Mouse (Mus musculus) thymus, postnatal 4 days (tissue): Measurements from ENCODE around the gene Hba-a2.
"Not testable (repeated sequence)": the region's sequence is repeated elsewhere in the genome, so short reads cannot be mapped to it uniquely, and the experiment has no call there.

ENCODE experiments used
- DNase-seq: peaks from one replicate; pipeline ENCODE4 v3.0.0; 2021

Gene Hba-a2

DNA sequence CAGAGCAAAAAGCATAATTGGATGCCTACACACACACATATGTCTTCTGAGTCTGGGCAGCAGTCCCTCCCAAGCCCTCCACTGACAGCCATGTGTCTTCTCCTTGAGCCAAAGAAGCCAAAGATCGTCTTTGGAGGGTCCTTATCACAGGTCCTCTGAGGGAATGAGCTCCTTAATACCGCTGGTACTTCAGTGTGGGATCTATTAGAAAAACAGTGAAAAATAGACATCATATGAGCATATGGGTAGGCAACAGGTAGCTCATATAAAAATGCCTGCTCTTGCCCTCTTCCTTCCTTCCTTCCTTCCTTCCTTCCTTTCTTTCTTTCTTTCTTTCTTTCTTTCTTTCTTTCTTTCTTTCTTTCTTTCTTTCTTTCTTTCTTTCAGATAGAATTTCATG lies 11.7 kb upstream of the Hba-a2 start:
- not testable (repeated sequence) for DNase-seq

DNA sequence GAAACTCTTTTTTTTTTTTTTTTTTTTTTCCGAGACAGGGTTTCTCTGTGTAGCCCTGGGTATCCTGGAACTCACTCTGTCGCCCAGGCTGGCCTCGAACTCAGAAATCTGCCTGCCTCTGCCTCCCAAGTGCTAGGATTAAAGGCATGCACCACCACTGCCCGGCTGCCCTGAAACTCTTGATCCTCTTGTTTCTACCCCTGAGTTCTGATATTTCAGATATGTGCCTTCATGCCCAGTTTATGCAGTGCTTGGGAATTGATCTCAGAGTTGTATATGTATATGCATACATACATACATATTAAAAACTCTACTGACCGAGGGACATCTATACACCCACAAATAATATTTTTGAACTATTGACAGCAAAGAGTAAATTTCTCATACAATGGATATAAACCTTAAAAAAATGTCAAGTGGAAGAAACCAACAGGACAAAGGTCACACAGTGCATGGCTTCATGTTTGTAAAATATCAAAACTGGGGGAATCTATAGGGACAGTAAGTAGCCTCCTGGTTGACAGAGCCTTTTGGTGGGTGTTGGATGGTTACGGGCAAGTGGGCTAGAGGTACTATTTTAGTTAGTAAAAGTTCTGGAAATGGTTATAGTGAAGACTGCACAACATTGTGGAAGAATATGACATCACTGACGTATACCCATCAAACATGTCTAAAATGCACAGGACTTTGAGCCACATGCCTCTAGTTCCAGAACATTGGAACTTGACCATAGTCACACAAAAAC lies 11.1 kb upstream of the Hba-a2 start:
- DNase-seq, result no peak

DNA sequence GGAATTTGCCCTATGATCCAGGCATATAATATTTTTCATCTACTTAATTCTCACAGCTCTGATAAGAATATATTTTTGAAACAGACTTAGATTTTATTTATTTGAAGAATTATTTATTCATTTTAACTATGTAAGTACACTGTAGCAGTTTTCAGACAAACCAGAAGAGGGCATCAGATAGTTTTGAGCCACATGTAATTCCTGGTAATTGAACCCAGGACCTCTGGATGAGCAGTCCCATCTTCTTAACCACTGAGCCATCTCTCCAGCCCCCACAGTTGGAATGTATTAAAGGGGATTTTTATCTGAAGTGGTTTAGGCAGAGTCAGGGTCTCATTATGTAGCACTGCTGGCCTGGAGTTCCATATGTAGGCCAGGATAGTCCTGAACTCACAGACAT lies 10.4 kb upstream of the Hba-a2 start:
- DNase-seq, result not testable (repeated sequence)

DNA sequence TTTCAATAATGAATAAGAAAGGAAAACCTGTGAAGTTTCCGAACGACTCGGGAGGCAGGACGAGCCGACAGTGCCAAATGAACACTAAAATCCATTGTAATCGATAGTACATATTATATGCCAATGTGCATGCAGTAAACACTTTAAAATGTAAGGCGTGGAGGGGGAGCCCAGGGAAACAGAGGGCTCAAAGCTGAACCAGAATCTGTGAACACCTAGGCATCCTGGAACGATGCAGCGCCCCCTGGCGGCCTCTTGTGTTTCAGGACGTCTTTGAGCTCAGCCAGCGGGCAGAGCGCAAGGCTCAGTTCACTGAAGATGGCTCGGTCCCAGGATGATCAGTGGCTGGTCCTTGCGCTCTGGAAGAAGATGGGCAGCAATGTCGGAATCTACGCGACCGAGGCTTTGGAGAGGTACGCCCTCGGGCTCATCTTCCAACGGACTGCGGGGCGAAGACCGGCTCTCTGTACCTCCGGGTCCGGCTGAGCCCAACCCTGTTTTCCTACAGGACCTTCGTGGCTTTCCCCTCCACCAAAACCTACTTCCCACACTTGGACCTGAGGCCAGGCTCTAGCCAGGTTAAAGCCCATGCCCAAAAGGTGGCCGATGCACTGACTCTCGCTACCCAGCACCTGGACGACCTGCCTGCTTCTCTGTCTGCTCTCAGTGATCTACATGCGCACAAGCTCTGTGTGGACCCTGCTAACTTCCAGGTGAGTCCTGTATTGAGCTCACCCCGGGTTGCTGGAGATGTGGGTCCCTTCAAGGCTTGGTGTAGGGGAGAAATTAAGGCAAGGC lies 9.4 kb upstream of the Hba-a2 start, which contains the start of gene Hbq1b:
Gene Hbq1b (plus strand): TSS at position 271 of the 798 bp plus-strand sequence.
- DNase-seq, result peak; percentile 85

DNA sequence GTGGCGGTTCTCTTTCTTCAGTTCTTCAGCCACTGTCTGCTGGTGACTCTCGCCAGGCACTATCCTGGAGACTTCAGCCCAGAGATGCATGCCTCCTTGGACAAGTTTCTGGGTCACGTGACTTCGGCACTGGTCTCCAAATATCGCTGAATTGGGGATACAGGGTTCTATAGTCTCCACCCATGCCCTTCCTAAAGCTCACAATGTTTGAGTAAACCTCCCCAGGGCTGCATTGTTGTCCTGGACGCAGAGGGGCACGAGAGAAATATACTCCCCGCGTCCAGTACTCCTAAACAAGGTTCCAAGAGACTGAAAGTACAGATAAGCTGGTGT lies 8.8 kb upstream of the Hba-a2 start:
- no peak for DNase-seq

DNA sequence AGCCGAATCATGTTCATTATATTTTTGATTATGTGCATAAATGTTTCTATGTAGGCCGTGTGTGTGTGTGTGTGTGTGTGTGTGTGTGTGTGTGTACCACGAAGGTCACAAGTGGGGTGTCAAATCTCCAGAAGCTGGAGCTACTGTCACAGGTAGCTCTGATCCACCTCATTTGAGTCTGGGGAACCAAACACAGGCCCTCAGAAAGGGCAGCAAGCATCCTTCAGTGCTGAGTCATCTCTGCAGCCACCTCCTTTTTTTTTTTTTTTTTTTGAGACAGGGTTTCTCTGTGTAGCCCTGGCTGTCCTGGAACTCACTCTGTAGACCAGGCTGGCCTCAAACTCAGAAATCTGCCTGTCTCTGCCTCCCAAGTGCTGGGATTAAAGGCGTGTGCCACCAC lies 3.5 kb upstream of the Hba-a2 start:
- not testable (repeated sequence) for DNase-seq

DNA sequence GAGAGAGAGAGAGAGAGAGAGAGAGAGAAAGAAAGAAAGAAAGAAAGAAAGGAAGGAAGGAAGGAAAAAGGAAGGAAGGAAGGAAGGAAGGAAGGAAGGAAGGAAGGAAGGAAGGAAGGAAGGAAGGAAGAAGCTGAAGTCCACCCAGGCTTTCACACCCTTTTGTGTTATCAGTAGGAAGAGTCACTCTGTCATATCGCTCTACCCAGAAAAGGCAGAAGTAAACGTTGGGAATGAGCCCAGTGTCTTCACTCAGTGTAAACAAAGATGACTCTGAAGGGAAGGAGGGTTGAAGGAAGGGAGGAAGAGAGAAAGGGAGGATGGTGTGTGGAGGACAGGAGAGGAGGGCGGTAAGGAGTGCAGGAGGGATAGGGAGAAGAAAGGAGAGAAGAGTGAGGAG lies 2.8 kb upstream of the Hba-a2 start:
- DNase-seq, result not testable (repeated sequence)

DNA sequence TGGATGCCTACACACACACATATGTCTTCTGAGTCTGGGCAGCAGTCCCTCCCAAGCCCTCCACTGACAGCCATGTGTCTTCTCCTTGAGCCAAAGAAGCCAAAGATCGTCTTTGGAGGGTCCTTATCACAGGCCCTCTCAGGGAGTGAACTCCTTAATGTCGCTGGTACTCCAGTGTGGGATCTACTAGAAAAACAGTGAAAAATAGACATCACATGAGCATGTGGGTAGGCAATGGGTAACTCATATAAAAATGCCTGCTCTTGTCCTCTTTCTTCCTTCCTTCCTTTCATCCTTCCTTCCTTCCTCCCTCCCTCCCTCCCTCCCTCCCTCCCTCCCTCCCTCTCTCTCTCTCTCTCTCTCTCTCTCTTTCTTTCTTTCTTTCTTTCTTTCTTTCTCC lies 1.1 kb downstream of the Hba-a2 start:
- DNase-seq, result not testable (repeated sequence)

DNA sequence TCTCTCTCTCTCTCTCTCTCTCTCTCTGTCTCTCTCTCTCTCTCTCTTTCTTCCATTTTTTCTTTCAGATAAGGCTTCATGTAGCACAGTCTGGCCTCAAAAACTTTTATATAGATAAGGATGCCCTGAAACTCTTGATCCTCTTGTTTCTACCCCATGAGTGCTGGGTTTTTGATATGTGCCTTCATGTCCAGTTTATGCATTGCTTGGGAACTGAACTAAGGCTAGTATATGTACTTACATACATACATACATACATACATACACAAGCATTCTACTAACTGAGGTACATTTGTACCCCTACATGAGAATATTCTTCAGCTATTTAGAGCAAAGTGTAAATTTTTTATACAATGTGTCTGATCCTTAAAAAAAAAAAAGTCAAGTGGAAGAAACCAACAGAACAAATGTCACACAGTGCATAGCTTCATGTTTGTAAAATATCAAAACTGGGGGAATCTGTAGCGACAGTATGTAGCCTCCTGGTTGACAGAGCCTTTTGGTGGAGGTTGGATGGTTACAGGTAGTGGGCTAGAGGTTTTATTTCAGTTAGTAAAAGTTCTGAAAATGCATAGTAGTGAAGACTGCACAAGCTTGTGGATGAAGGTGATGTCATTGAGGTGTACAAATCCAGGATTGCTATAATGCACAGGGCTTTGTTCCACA lies 1.7 kb downstream of the Hba-a2 start:
- no peak for DNase-seq

DNA sequence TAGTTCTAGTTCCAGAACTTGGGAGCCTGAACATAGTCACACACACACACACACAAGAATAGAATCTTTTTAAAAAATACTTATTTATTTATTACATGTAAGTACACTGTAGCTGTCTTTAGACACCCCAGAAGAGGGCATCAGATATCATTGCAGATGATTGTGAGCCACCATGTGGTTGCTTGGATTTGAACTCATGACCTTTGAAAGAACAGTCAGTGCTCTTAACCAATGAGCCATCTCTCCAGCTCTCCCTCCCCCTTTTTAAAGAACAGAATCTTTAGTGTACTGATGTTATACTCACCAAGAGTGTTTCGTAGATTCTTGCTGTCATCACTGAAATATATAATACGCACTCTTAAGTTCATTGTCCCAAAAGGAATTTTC lies 2.2 kb downstream of the Hba-a2 start:
- DNase-seq, result no peak

DNA sequence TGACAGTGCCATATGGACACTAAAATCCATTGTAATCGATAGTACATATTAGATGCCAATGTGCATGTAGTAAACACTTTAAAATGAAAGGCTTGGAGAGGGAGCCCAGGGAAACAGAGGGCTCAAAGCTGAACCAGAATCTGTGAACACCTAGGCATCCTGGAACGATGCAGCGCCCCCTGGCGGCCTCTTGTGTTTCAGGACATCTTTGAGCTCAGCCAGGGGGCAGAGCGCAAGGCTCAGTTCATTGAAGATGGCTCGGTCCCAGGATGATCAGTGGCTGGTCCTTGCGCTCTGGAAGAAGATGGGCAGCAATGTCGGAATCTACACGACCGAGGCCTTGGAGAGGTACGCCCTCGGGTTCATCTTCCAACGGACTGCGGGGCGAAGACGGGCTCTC lies 3.6 kb downstream of the Hba-a2 start, which contains the start of gene Hbq1a:
Gene Hbq1a (plus strand): TSS at position 205 of the 400 bp plus-strand sequence.
- DNase-seq, result peak; percentile 78

DNA sequence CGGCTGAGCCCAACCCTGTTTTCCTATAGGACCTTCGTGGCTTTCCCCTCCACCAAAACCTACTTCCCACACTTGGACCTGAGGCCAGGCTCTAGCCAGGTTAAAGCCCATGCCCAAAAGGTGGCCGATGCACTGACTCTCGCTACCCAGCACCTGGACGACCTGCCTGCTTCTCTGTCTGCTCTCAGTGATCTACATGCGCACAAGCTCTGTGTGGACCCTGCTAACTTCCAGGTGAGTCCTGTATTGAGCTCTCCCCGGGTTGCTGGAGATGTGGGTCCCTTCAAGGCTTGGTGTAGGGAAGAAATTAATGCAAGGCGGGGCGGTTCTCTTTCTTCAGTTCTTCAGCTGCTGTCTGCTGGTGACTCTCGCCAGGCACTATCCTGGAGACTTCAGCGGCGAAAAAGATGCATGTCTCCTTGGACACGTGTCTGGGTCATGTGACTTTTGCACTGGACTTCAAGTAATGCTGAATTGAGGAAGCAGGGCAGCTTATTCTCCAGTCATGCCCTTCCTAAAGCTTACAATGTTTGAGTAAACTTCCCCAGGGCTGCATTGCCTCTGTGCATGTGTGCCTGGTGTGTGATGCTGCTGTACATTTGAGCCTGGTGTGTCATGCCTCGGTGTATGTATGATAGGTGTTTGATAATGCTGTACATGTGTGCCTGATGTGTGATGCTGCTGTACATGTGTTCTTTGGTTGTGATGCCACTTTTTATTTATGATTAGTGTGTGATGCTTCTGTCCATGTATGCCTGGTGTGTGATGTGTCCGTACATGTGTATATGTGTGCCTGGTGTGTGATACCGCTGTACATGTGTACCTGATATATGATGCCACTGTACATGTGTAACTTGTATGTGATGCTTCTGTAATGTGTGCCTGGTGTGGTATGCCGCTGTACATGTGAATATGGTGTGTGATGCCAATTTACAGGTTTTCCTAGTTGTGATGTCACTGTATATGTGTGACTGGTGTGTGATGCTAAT lies 4.3 kb downstream of the Hba-a2 start:
- no peak for DNase-seq

DNA sequence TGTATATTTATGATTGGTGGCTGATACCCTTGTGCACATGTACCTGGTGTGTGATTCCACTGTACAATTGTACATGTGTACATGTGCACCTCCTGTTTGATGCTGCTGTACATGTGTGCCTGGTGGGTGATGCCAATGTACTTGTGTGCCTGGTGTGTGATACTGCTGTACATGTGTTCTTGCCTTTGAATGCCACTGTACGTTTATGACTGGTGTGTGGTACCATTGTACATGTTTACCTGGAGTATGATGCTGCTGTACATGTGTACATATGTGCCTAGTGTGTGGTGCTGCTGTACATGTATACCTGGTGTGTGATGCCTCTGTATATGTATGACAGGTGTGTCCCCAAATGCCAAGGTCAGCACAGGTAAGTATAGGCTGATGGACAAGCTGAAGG lies 5.2 kb downstream of the Hba-a2 start:
- no peak for DNase-seq

DNA sequence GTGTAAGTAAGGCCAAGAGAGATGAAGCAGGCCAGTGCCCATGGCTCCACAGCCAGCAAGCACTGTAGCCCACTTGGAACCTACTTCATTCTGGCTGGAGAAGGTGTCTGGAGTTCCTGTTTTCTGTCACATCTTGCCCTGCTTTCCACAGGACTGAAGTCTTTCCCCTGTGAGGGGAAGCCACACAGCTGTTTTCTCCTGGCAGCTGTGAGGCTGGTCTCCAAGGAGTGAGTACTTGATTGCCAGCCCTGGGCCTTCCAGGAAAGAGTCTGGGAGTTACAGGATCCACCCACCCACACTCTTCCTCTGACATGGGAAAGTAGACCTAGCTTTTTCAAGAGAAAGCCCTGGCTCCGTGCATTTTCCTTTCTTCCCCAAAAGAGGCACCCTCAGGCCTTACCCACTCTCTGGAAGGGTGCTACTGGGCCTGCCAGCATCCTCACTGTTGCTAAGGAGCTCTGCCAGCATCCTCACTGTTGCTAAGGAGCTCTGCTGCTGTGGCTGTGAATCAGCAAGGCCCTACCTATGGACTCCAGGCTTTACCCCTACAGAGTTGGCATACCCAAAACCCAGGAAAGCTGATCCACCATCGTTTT lies 6.6 kb downstream of the Hba-a2 start:
- no peak for DNase-seq

DNA sequence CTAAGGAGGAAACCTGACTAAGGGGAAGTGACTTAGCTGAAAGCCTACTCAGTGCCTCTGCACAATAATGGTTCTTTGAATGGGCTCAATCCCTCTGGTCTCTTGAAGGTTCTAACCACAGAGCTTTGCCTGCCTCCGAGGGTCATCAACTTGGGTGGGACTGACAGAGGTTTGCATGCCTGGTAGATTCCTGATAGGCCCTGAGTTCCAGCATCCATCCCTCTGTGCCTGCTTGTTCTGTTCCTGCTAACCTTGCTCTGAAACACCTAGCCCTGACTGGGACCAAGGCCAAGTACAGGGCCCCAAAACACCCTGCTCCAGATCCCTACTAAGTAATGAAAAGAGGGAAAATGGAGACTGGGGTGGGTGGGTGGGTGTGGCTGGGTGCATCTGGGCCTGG lies 7.2 kb downstream of the Hba-a2 start:
- no peak for DNase-seq

DNA sequence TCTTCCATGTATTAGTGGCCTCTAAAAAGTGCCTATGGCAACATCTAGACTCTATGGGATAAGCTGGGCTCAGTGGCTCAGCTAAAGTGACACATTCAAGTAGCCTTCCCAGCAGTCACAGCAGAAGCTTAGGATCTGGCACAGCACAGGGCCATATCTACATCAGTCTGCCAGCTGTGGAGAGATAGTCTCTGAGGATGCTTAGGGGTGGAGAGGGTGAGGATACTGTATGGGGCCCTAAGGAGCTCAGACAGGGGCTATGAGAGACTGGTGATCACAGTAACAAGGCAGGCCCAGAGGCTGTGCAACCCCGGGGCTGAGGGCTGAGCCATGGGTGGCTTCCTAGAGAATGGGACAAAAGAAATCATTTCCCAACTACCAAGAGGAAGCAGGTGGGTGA lies 10.7 kb downstream of the Hba-a2 start:
- DNase-seq, result no peak

DNA sequence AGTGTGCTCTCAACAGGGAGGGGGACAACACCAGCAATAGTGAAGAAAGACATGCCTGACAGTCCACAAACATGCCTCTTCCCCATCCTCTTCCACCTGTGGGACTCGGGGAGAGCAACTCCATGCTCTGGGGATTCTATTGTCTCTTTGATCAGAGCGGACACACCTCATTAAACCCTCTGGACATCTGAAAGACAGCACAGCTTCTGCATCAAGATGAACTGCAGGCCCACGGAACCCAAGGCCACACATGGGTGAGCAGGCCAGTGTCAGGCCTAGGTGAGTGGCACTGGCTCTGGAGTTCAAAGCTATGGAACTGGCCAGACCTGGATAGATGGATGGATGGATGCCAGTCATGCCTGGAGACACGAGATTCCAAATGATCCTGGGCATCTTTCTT lies 13.2 kb downstream of the Hba-a2 start:
- no peak for DNase-seq

DNA sequence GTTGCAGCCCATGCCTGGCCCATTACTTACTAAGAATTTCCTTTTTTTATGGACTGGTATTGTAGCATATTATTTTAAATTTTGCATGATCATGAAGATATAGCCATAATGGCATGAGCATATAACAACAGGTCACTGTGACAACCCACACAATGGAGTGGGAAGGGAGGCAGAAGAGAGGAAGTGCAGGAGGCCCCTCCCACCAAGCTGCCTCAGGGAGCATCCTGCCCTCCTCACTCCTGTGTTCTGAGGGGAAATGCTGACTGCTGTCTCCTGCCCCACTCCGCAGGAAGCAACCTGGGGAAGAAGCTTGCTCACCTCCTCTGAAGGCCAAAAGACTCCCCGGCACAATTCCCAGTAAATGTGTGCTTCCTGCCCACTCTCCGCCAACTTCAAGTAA lies 13.6 kb downstream of the Hba-a2 start:
- no peak for DNase-seq

DNA sequence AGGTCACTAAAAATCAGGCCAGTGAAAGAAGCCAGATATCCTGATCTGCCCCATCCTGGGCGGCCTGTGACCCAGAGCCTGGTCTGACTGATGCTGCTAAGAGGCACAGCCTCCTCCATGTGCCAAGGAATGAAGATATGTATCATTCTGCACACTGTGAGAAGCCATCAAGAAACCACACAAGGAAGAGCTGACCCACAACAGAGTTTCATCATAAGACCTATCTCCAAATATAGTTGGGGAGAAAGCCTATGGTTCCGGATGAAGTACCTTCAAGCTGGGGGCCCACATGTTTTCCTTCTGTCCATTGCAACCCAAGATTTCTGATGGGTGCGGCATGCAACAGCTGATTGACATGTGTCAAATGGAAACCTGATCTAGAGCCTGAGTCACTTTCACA lies 19.7 kb downstream of the Hba-a2 start:
- DNase-seq, result no peak

DNA sequence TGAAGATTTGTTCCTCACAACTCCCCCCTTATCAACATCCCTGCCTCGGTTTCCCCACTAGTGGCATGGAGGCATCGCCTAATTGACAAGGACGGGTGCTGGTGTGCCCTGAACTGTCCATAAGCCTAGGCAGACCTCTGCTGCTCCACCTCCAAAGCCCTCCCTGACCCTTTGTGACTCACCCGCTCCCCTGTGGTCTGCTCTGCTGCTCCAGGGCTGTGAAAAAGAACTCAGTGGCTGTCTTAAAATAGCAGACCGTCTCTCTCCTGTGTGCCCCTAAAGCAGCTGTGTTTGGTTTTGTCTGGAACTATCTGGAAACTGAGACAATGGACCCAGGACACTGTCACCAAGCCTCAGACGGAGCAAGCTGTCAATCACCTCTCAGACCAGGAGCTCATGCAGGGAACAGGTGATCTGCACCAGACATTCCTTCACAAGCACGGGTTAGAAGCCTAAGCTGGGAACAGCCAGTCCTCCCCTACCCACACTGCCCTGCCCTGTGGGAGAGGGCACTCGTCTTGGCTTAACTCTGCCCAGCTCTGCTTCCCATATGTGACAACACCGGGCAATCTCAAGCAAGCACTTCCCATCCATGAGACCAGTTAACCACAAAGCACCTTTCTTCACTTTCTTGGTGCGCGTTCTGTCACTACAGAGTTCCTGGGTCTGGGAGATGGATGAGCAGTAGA lies 24.4 kb downstream of the Hba-a2 start:
- DNase-seq, result no peak

DNA sequence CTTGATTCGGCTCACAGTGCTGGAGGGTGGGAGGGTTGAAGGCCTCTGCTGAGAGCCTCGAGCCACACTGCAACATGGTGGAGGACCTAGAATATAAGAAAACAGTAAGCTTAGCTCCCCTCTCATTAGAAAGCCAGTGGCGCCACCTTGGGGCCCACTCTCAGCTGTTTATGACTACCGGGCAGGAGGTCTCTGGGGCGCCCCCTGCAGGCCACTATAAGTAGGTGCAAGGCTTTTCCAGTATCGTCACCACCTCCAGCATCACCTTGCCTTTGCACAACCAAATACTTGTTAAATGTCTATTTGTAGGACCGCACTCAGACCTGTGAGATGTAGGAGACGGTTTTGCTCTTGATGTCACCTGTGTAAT lies 24.9 kb downstream of the Hba-a2 start:
- DNase-seq, result peak; percentile 88

DNA sequence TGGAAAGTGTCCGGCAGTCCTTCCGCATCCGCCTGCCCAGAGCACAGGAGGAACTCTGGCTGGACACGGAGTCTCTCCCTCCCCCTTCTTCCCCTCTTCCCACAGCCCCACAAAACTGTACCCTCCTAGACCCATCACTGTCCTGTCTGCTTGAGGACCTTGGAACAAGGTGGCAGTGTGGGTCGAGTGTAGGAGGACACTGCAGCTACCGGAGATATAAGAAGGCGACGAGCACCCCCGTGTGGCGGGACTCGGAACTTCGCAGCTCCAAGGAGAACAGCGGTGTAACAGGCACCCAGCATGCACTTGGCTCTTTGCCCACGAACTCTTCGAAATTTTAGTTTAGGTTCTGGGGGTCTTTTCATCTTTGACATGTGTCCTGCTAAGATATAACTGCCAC lies 28.3 kb downstream of the Hba-a2 start:
- DNase-seq, result peak; percentile 92
